Mouse (Mus musculus) lung, adult 2 months (tissue): Measurements from ENCODE around the gene Pcbd2. TPM values are rescaled to one million over a fixed set of nuclear protein-coding genes. Genes with fewer than 3 reads are reported as not detected.

Experiments used
- DNase-seq: peaks from one replicate; pipeline ENCODE4 v3.0.0; 2022
- H3K4me1 ChIP-seq: fragments of 200-500 bp; 2 replicates; pipeline ENCODE4 v1.6.1; 2011; ENCODE audit warnings: low read length; ENCODE audit not compliant: control insufficient read depth, insufficient read depth
- H3K4me3 ChIP-seq: fragments of 200-500 bp; replicated peaks from 2 replicates; pipeline ENCODE3; 2011; ENCODE audit warnings: low read depth, mild to moderate bottlenecking, control low read depth, low read length; ENCODE audit errors: extremely low read depth
- CTCF ChIP-seq: fragments of 200-500 bp; IDR thresholded peaks from 2 replicates; pipeline ENCODE4 v1.5.1; 2011; ENCODE audit warnings: mild to moderate bottlenecking, low read length, control low read depth; ENCODE audit not compliant: insufficient read depth
- POLR2A ChIP-seq: fragments of 200-500 bp; IDR thresholded peaks from 2 replicates; pipeline ENCODE4 v1.6.1; 2011; ENCODE audit warnings: low read depth, mild to moderate bottlenecking, control low read depth, low read length, borderline replicate concordance; ENCODE audit errors: extremely low read depth
- WGBS: fragments of 180-500 bp; shearing (Covaris S2); methylation state at CpG from one replicate; pipeline ENCODE4 v1.1.7; 2018; 5-methylcytosine and 5-hydroxymethylcytosine counted together
- polyA plus RNA-seq: library from polyadenylated mRNA; depleted of rRNA; stranded (reverse); fragments of >200 nt; gene quantifications from 2 replicates; pipeline ENCODE4 v1.2.3, GENCODE M21; 2012

Pcbd2 gene
- polyA plus RNA-seq, 1 experiment: 33.0 TPM

GRCm38 (mm10) chr13:55775056-55775455 is 47.9 kb downstream of the Pcbd2 start:
- DNase-seq: no peak
- 38% methylated on average over 11 of the region's 11 CpGs for WGBS
- TF ChIP-seq POLR2A (no peak), CTCF (no peak)
- no peaks in the 10 kb centered on the region for H3K4me1 ChIP-seq
- no peak overlapping the region for H3K4me3 ChIP-seq

GRCm38 (mm10) chr13:55784268-55784667 is 57.1 kb downstream of the Pcbd2 start, which contains the start of gene Catsper3:
Catsper3 (plus strand) TSS chr13:55784568.
- no peaks in the 10 kb centered on the region for H3K4me1 ChIP-seq
- no peak within 1 kb of the TSS for H3K4me3 ChIP-seq
- WGBS: 82% methylated on average over 3 of the region's 3 CpGs
- DNase-seq: no peak
- TF ChIP-seq POLR2A (no peak), CTCF (no peak)

DNA sequence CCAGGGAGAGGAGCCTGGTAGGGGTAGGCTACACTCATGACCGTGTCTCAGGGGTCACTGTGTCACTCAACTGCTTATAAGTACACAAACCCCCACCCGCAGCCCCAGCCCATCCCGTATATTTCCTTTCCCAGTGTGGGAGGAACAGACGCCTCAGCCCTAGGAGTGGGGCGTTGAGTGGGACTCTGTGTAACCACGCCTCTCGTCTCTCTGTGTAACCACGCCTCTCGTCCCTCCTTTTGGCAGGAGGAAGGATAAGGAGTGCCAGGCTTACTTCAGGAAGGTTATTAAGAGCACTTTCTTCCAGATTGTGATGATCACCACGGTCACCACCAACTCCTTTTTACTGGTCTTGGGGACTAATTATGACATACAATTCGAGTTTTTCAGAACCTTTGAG is 59.0 kb downstream of the Pcbd2 start:
- TF ChIP-seq CTCF (no peak), POLR2A (no peak)
- DNase-seq: peak; percentile 47
- H3K4me1 ChIP-seq: no peaks in the 10 kb centered on the region
- no peak overlapping the region for H3K4me3 ChIP-seq
- WGBS: 35% methylated on average over 11 of the region's 11 CpGs

DNA sequence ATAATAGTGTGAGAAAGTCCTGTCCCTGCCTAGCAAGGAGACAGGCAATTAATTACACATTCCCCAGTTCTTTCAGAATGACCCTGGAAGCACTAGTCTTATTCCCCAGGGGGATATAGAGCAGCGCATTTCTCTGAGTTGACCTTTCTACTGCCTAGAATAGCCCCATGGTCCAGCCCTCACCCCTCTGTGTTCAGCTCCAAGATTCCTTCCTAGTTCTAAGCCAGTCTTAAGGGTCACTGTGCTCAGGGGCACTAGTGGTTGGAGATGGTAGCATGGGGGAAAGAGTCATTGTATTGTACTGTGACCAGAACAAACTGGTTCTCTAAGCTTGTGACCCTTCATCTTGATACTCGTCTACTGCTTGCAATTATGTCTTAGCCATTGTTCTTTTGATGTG is 74.1 kb downstream of the Pcbd2 start:
- 78% methylated on average over 2 of the region's 2 CpGs for WGBS
- H3K4me3 ChIP-seq: no peak overlapping the region
- no peaks in the 10 kb centered on the region for H3K4me1 ChIP-seq
- no peak for DNase-seq
- no peak for TF ChIP-seq CTCF
- no peak for TF ChIP-seq POLR2A

GRCm38 (mm10) chr13:55803973-55804372 is 76.8 kb downstream of the Pcbd2 start:
- Histone ChIP-seq H3K4me1 (no peaks in the 10 kb centered on the region), H3K4me3 (no peak overlapping the region)
- WGBS: 85% methylated on average over 1 of the region's 1 CpGs
- TF ChIP-seq POLR2A (no peak), CTCF (no peak)
- no peak for DNase-seq

DNA sequence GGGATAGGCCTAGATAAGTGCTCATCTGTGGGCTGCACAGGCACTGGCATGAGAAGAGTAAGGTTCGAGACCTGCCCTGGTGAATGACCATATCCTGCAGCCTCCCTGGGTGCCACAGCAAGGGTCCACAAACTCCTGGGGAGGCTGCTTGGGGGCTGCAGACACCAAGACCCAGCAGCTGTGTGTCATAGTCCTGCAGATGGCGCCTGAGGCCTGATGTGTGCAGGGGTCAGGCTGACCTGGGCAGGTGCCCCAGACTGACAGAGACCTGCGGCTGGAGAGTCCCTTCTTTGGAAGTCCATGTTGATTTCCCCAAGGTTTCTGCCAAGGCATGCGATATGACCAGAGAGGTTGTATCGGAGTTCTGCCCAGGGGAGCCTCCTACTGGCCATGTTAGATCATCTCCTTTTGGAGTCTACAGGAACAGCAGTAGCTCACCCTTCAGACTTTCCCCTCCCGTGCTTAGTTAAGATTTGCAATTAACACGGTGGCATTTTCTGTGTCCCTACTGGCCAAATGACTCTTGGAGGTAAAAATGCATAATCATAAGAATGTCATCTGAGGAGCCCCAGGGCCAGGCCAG is 82.0 kb downstream of the Pcbd2 start:
- no peak for TF ChIP-seq POLR2A
- WGBS: 75% methylated on average over 7 of the region's 7 CpGs
- Histone ChIP-seq H3K4me1 (no peaks in the 10 kb centered on the region), H3K4me3 (no peak overlapping the region)
- no peak for DNase-seq

- DNase-seq: no peak
- 95% methylated on average over 10 of the region's 10 CpGs for WGBS
- no peaks in the 10 kb centered on the region for H3K4me1 ChIP-seq
- TF ChIP-seq POLR2A: no peak
- TF ChIP-seq CTCF: no peak
- H3K4me3 ChIP-seq: no peak overlapping the region
Observed at GRCm38 (mm10) chr13:55809707-55810106, 82.5 kb downstream of the Pcbd2 start.

- no peak for DNase-seq
- no peak for TF ChIP-seq CTCF
- TF ChIP-seq POLR2A: no peak
- no peaks in the 10 kb centered on the region for H3K4me1 ChIP-seq
- WGBS: 55% methylated on average over 5 of the region's 5 CpGs
- no peak overlapping the region for H3K4me3 ChIP-seq
Observed at GRCm38 (mm10) chr13:55810947-55811346, 83.8 kb downstream of the Pcbd2 start.

GRCm38 (mm10) chr13:55813490-55814016 is 86.4 kb downstream of the Pcbd2 start:
- H3K4me3 ChIP-seq: no peak overlapping the region
- no peaks in the 10 kb centered on the region for H3K4me1 ChIP-seq
- 55% methylated on average over 5 of the region's 5 CpGs for WGBS
- DNase-seq: no peak
- no peak for TF ChIP-seq POLR2A
- TF ChIP-seq CTCF: no peak

GRCm38 (mm10) chr13:55814834-55815233 is 87.7 kb downstream of the Pcbd2 start:
- no peak for TF ChIP-seq CTCF
- no peak for TF ChIP-seq POLR2A
- DNase-seq: no peak
- WGBS: 80% methylated on average over 6 of the region's 6 CpGs
- no peaks in the 10 kb centered on the region for H3K4me1 ChIP-seq
- no peak overlapping the region for H3K4me3 ChIP-seq

DNA sequence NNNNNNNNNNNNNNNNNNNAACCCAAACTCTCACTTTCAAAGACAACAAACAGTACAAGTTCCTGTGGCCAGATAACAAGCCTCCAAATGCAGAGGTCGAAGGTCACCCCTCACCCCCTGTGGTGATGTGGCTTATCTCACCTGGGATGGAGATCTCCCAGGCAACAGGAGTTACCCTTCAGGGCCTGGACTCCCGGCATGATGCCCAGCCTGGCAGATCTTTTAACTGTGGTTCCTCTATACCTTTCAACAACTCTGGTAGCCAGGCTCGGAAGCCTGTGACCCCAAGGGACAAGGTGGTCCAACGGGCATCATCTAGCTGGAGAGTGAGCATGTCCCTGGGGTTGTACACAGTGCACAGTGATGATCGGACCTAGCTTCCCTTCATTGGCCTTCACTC is 95.3 kb downstream of the Pcbd2 start:
- no peak for TF ChIP-seq CTCF
- no peak for TF ChIP-seq POLR2A
- H3K4me3 ChIP-seq: no peak overlapping the region
- H3K4me1 ChIP-seq: peaks cover 4% of the 10 kb centered on the region; the same call in 1 of the 2 replicates
- no peak for DNase-seq
- 55% methylated on average over 5 of the region's 5 CpGs for WGBS
